Mouse (Mus musculus) lung, adult 2 months (tissue): ENCODE data around the gene Ttc3. TPM values are rescaled to one million over a fixed set of nuclear protein-coding genes. Genes with fewer than 3 reads are reported as not detected.

Source experiments
- DNase-seq: peaks from one replicate; pipeline ENCODE4 v3.0.0; 2022
- H3K4me1 ChIP-seq: fragments of 200-500 bp; 2 replicates; pipeline ENCODE4 v1.6.1; 2011; ENCODE audit warnings: low read length; ENCODE audit not compliant: control insufficient read depth, insufficient read depth
- H3K4me3 ChIP-seq: fragments of 200-500 bp; replicated peaks from 2 replicates; pipeline ENCODE3; 2011; ENCODE audit warnings: low read depth, mild to moderate bottlenecking, control low read depth, low read length; ENCODE audit errors: extremely low read depth
- CTCF ChIP-seq: fragments of 200-500 bp; IDR thresholded peaks from 2 replicates; pipeline ENCODE4 v1.5.1; 2011; ENCODE audit warnings: mild to moderate bottlenecking, low read length, control low read depth; ENCODE audit not compliant: insufficient read depth
- POLR2A ChIP-seq: fragments of 200-500 bp; IDR thresholded peaks from 2 replicates; pipeline ENCODE4 v1.6.1; 2011; ENCODE audit warnings: low read depth, mild to moderate bottlenecking, control low read depth, low read length, borderline replicate concordance; ENCODE audit errors: extremely low read depth
- WGBS: fragments of 180-500 bp; shearing (Covaris S2); methylation state at CpG from one replicate; pipeline ENCODE4 v1.1.7; 2018; 5-methylcytosine and 5-hydroxymethylcytosine counted together
- polyA plus RNA-seq: library from polyadenylated mRNA; depleted of rRNA; stranded (reverse); fragments of >200 nt; gene quantifications from 2 replicates; pipeline ENCODE4 v1.2.3, GENCODE M21; 2012

Ttc3 gene
- polyA plus RNA-seq, 1 experiment = 25.9 TPM

DNA sequence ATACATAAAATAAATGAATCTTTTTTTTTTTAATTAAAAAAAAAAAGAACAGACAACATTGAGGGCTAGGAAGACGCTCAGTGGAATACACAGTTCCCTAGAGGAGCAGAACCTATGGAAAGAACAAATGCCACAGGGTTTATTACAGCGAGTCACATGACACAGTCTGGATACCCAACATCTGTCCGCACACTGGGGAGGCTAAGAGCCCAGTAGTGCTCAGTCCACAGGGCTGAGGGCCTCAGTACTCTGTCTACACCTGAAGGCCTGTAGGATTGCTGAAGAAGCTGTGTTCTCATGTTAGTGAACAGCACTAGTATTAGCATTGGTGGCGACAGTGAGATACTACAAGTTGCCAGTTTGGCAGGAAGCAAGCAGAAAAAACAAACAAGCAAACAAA lies 42.3 kb downstream of the Ttc3 start:
- 91% methylated on average over 4 of the region's 4 CpGs for WGBS

DNA sequence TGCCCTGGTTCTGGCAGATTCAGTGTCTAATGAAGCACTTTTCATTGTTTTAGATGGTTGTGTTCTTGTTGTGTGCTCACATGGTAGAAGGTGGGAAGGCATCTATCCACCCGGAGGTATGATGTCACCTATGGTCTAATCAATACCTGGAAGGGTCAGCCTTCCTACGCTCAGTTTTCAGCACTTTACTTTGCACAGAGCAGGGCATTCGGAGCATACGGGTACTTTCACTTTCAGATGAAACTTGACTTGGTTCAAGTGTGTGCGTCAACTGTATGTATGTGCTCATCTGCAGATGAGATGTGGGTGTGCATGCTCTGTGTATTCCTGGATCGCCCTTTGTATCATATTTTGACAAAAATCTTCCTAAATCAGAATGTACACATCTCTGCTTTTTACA lies 43.7 kb downstream of the Ttc3 start:
- WGBS = 86% methylated on average over 6 of the region's 6 CpGs
- DNase-seq = no peak
- H3K4me3 ChIP-seq = no peak overlapping the region
- TF ChIP-seq POLR2A = no peak
- no peak for TF ChIP-seq CTCF
- H3K4me1 ChIP-seq = no peaks in the 10 kb centered on the region; the same call in 1 of the 2 replicates

More for the DNA sequence above, 42.3 kb downstream of the Ttc3 start:
- Histone ChIP-seq H3K4me3 (no peak overlapping the region), H3K4me1 (no peaks in the 10 kb centered on the region; the same call in 1 of the 2 replicates)
- TF ChIP-seq CTCF (no peak), POLR2A (no peak)
- no peak for DNase-seq

GRCm38 (mm10) chr16:94420498-94420897 lies 50.1 kb downstream of the Ttc3 start:
- DNase-seq = no peak
- Histone ChIP-seq H3K4me3 (no peak overlapping the region), H3K4me1 (no peaks in the 10 kb centered on the region)
- WGBS = 95% methylated on average over 3 of the region's 3 CpGs
- TF ChIP-seq POLR2A (no peak), CTCF (peak; percentile 42)

GRCm38 (mm10) chr16:94428948-94429347 lies 58.5 kb downstream of the Ttc3 start:
- no peak overlapping the region for H3K4me3 ChIP-seq
- 95% methylated on average over 4 of the region's 4 CpGs for WGBS
- H3K4me1 ChIP-seq = no peaks in the 10 kb centered on the region
- no peak for TF ChIP-seq POLR2A
- TF ChIP-seq CTCF = no peak
- no peak for DNase-seq

GRCm38 (mm10) chr16:94435495-94436234 lies 65.2 kb downstream of the Ttc3 start:
- TF ChIP-seq CTCF = no peak
- TF ChIP-seq POLR2A = no peak
- Histone ChIP-seq H3K4me1 (peaks cover 4% of the 10 kb centered on the region), H3K4me3 (no peak overlapping the region)
- DNase-seq = no peak
- WGBS = 55% methylated on average over 8 of the region's 8 CpGs

DNA sequence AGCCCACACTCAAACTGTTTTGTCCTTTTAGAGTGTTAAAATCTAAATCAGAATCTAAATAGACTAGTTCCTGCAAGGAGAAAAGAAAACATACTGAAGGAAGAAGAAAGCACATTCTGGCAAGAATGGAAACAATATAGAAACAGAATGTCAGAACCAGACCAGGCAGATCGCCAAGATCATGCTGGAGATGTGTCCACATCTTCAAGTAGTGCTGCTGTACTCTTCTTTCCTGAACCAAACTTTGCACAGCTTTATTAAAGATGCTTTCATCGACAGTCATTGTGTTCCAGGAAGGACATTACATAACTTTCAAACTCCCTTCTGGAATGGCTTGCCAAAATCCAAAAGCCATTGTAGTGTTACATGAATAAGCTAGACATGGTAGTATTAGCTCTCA lies 66.4 kb downstream of the Ttc3 start:
- peaks cover 4% of the 10 kb centered on the region for H3K4me1 ChIP-seq
- WGBS = 47% methylated on average over 2 of the region's 2 CpGs

GRCm38 (mm10) chr16:94441361-94441760 lies 70.9 kb downstream of the Ttc3 start:
- WGBS = 71% methylated on average over 2 of the region's 2 CpGs
- DNase-seq = no peak
- TF ChIP-seq POLR2A (no peak), CTCF (no peak)
- H3K4me1 ChIP-seq = no peaks in the 10 kb centered on the region
- no peak overlapping the region for H3K4me3 ChIP-seq

More for the DNA sequence above, 66.4 kb downstream of the Ttc3 start:
- no peak for DNase-seq
- no peak overlapping the region for H3K4me3 ChIP-seq
- TF ChIP-seq CTCF = no peak
- TF ChIP-seq POLR2A = no peak

GRCm38 (mm10) chr16:94449151-94449550 lies 78.7 kb downstream of the Ttc3 start:
- no peak for DNase-seq
- TF ChIP-seq CTCF = peak; percentile 24; the same call in 1 of the 2 replicates
- no peak for TF ChIP-seq POLR2A
- WGBS = 75% methylated on average over 8 of the region's 8 CpGs

DNA sequence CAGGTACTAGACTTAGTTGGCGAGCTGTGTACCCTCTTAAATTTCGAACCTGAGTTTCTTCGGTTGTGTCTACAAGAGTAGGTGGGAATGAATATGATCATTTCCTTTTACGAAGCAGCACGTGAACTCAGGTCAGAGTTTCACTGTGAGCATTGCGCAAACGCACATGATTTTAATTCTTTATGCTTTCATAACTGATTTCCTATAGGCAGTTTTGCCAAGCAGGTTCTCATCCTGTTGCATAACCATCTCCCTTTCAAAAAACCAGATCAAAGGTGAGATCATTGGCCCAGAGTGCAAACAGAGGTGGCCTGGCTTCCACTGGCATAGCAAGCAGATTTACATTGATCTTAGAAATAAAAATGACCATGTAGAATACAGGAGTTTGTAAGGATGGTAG lies 79.2 kb downstream of the Ttc3 start:
- WGBS = 77% methylated on average over 7 of the region's 7 CpGs
- TF ChIP-seq CTCF (no peak), POLR2A (no peak)
- Histone ChIP-seq H3K4me3 (no peak overlapping the region), H3K4me1 (peaks cover 11% of the 10 kb centered on the region)
- no peak for DNase-seq

More at GRCm38 (mm10) chr16:94449151-94449550, 78.7 kb downstream of the Ttc3 start:
- no peak overlapping the region for H3K4me3 ChIP-seq
- peaks cover 9% of the 10 kb centered on the region for H3K4me1 ChIP-seq
